Mouse (Mus musculus): ENCODE measurements at regions not wholly inside any gene's neighbourhood (a gene's known extent, or its start where the extent isn't known, plus 50 kb on each side); places are given as distances from the start of the nearest gene placed in this dataset.

DNA sequence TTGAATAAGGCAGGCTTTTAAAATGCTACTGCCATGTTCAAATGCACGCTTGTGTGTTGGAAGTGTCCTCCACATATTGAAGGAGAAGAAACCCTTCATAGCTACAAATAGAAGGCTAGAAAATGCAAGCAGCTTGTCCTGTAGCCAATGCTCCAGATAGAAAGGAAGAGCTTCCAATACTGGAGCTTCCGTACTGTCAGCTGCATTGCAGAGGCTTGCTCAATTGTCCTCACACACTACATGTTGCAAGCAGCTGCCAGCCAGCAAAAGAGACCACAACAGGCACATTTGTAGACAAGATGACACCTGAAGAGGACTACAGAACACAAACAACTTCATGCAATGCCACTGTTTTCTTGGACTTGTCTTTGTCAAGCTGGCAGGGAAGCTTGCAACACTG, 314.0 kb downstream of the Inhba start:
- Histone ChIP-seq H3K9ac (ENCODE audit: low read depth, low read length) (no peak overlapping the region), H3K4me2 (replicated peaks; ENCODE audit: low read depth, low read length) (no peak overlapping the region), H3K4me1 (replicated peaks; ENCODE audit: control insufficient read depth, insufficient read depth, low read length) (no peaks in the 10 kb centered on the region), H3K4me3 (ENCODE audit: low read depth, low read length) (no peak overlapping the region), H3K27ac (ENCODE audit: low read depth, low read length) (no peak overlapping the region), H3K36me3 (ENCODE audit: control insufficient read depth, insufficient read depth, low read length) (no peaks in the 10 kb centered on the region), H3K9me3 (ENCODE audit: control insufficient read depth, low read length) (no peaks in the 10 kb centered on the region), H3K27me3 (ENCODE audit: control insufficient read depth, insufficient read depth, low read length) (no peaks in the 10 kb centered on the region)
- no peak for ATAC-seq (ENCODE audit: low FRiP score)
- 95% methylated on average over 2 of the region's 2 CpGs for WGBS
- no peak for DNase-seq (ENCODE audit: low spot score)

DNA sequence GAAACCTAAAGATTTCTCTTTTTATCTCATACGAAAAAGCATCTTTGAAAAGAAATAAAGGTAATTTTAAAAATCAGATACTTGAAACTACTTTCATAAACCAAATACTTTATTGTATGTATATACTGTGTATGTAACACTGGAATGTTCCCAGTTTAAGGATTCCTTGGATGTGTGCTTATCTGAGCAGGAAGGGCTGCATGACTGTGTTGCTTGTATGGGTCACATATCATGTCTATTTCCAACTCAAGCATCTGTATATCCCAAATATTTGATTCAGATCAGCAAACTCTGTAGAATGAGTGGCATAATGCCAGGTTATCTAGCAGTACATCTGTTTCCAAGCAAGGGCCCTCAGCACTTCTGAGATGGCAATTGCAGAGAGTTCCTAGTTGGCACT, 330.1 kb downstream of the Inhba start:
- Histone ChIP-seq H3K27ac (ENCODE audit: low read depth, low read length) (no peak overlapping the region), H3K9ac (ENCODE audit: low read depth, low read length) (no peak overlapping the region), H3K36me3 (ENCODE audit: control insufficient read depth, insufficient read depth, low read length) (no peaks in the 10 kb centered on the region), H3K4me1 (replicated peaks; ENCODE audit: control insufficient read depth, insufficient read depth, low read length) (no peaks in the 10 kb centered on the region), H3K27me3 (ENCODE audit: control insufficient read depth, insufficient read depth, low read length) (no peaks in the 10 kb centered on the region), H3K9me3 (ENCODE audit: control insufficient read depth, low read length) (no peaks in the 10 kb centered on the region), H3K4me2 (replicated peaks; ENCODE audit: low read depth, low read length) (no peak overlapping the region), H3K4me3 (ENCODE audit: low read depth, low read length) (no peak overlapping the region)
- no peak for DNase-seq (ENCODE audit: low spot score)
- WGBS: 78% methylated on average over 1 of the region's 1 CpGs
- ATAC-seq (ENCODE audit: low FRiP score): no peak

DNA sequence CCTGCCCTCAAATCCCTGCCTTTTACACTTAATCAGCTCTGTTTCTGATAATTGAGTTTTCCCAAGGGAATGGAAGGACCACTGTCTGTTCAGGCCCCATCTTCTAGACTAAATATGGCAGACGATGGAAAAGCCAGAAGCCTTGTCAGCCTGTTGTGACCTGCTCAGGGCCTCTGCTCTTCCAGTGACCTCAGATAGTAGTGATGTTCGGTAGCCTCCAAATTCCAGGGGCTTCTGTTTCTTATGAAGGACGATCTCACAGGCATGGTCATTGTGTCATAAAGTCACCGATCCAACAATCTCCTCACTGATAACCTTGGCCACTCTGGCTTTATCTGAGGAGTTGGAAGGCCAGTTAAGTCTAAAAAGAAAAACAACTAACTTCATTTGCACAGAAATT, 330.5 kb downstream of the Inhba start:
- H3K9me3 ChIP-seq (ENCODE audit: control insufficient read depth, low read length): no peaks in the 10 kb centered on the region
- 85% methylated on average over 4 of the region's 4 CpGs for WGBS
- DNase-seq (ENCODE audit: low spot score) (no peak), ATAC-seq (ENCODE audit: low FRiP score) (no peak)
- H3K4me1 ChIP-seq (replicated peaks; ENCODE audit: control insufficient read depth, insufficient read depth, low read length): no peaks in the 10 kb centered on the region
- no peak overlapping the region for H3K9ac ChIP-seq (ENCODE audit: low read depth, low read length)
- H3K4me3 ChIP-seq (ENCODE audit: low read depth, low read length): no peak overlapping the region
- no peak overlapping the region for H3K4me2 ChIP-seq (replicated peaks; ENCODE audit: low read depth, low read length)
- no peaks in the 10 kb centered on the region for H3K27me3 ChIP-seq (ENCODE audit: control insufficient read depth, insufficient read depth, low read length)
- H3K27ac ChIP-seq (ENCODE audit: low read depth, low read length): no peak overlapping the region
- H3K36me3 ChIP-seq (ENCODE audit: control insufficient read depth, insufficient read depth, low read length): no peaks in the 10 kb centered on the region

DNA sequence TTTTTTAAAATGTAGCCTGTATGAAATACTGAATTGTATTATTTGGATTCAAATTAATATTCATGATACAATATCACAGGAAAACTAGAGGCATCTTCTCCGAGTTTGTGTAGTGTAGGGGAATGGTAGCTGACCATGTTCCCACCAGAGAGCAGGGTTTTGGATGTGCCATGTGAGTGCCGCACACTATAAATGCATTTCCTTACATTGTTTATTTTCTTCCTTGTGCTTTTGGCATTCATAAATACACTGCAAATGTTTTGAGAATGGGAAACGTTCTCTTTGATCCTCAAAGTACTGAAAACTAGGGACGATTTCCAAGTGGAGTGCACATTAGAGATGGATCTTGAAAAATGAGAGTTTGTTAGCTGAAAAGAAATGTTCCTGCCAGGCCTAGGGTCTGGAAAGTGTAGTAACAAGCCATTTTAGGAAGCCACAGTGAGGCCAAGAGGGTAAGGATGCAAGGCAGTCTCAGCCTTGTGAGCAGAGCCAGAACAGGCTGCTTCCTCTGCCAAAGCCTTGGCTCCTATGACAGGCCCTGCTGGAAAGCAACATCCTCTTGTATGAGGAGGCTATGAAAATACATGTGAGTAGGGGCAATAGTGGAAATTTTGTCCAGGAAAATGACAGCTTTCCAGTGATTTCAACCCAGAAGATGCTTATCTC, 331.8 kb downstream of the Inhba start:
- DNase-seq (ENCODE audit: low spot score) (no peak), ATAC-seq (ENCODE audit: low FRiP score) (no peak)
- Histone ChIP-seq H3K27me3 (ENCODE audit: control insufficient read depth, insufficient read depth, low read length) (no peaks in the 10 kb centered on the region), H3K9ac (ENCODE audit: low read depth, low read length) (no peak overlapping the region), H3K4me3 (ENCODE audit: low read depth, low read length) (no peak overlapping the region), H3K36me3 (ENCODE audit: control insufficient read depth, insufficient read depth, low read length) (no peaks in the 10 kb centered on the region), H3K4me2 (replicated peaks; ENCODE audit: low read depth, low read length) (no peak overlapping the region), H3K27ac (ENCODE audit: low read depth, low read length) (no peak overlapping the region), H3K9me3 (ENCODE audit: control insufficient read depth, low read length) (no peaks in the 10 kb centered on the region), H3K4me1 (replicated peaks; ENCODE audit: control insufficient read depth, insufficient read depth, low read length) (no peaks in the 10 kb centered on the region)
- 87% methylated on average over 4 of the region's 4 CpGs for WGBS

DNA sequence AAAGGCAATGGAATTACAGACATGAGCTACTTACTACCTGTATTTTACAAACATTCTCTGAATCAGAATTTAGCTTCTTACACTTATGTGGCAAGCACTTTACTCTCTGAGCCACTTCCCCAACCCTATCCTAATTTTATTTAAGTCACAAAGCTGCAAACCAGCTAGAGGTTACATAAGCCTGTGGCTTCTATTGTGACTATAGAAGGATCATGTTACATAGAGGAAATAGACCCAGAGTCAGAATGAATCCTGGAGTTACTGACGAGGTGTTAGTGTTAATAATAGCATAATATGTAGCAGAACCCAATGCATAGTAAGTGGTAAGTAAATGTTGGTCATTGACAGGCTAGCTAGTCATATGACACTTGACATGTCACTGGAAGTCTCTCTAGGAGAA, 337.7 kb downstream of the Inhba start:
- Histone ChIP-seq H3K9me3 (ENCODE audit: control insufficient read depth, low read length) (no peaks in the 10 kb centered on the region), H3K36me3 (ENCODE audit: control insufficient read depth, insufficient read depth, low read length) (no peaks in the 10 kb centered on the region), H3K4me2 (replicated peaks; ENCODE audit: low read depth, low read length) (no peak overlapping the region), H3K27me3 (ENCODE audit: control insufficient read depth, insufficient read depth, low read length) (no peaks in the 10 kb centered on the region), H3K4me3 (ENCODE audit: low read depth, low read length) (no peak overlapping the region), H3K27ac (ENCODE audit: low read depth, low read length) (no peak overlapping the region), H3K4me1 (replicated peaks; ENCODE audit: control insufficient read depth, insufficient read depth, low read length) (no peaks in the 10 kb centered on the region), H3K9ac (ENCODE audit: low read depth, low read length) (no peak overlapping the region)
- WGBS: 43% methylated on average over 1 of the region's 1 CpGs
- ATAC-seq (ENCODE audit: low FRiP score): no peak
- DNase-seq (ENCODE audit: low spot score): no peak

DNA sequence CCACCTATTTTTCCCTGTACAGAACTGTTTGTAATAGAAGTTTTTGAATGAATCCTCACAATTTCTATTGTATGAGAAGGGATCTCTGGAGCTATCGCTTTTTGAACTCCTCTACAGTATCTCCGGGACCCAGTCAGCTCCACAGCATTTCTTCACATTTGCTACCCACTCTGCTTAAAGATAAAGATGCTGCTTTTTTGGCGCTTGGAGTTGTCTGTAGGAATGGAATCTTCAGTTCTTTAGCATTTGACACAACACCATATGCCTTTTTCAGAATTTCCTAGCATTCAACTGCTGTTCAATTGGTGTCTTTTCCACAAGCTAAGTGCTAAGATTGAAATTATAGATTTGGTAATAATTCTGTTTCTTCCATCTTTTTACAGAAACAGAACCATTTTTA, 338.4 kb downstream of the Inhba start:
- H3K36me3 ChIP-seq (ENCODE audit: control insufficient read depth, insufficient read depth, low read length): no peaks in the 10 kb centered on the region
- H3K4me1 ChIP-seq (replicated peaks; ENCODE audit: control insufficient read depth, insufficient read depth, low read length): no peaks in the 10 kb centered on the region
- ATAC-seq (ENCODE audit: low FRiP score): no peak
- H3K9ac ChIP-seq (ENCODE audit: low read depth, low read length): no peak overlapping the region
- H3K4me3 ChIP-seq (ENCODE audit: low read depth, low read length): no peak overlapping the region
- DNase-seq (ENCODE audit: low spot score): no peak
- H3K9me3 ChIP-seq (ENCODE audit: control insufficient read depth, low read length): no peaks in the 10 kb centered on the region
- no peaks in the 10 kb centered on the region for H3K27me3 ChIP-seq (ENCODE audit: control insufficient read depth, insufficient read depth, low read length)
- H3K27ac ChIP-seq (ENCODE audit: low read depth, low read length): no peak overlapping the region
- no peak overlapping the region for H3K4me2 ChIP-seq (replicated peaks; ENCODE audit: low read depth, low read length)
- WGBS: 95% methylated on average over 3 of the region's 3 CpGs

DNA sequence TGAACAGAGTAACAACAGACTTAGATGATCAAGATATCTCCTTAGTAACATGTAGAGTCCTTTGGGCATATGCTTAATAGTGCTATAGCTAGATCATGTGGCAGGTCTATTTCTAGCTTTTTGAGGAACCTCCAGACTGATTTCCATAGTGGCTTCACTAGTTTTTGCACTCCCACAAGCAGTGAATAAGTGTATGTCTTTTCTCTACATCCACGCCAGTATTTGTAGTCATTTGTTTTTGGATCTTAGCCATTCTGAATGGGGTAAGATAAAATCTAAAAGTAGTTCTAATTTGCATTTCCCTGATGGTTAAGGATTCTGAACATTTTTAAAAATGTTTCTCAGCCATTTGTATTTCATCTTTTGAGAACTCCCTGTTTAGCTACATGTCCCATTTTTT, 343.7 kb downstream of the Inhba start:
- Histone ChIP-seq H3K36me3 (ENCODE audit: control insufficient read depth, insufficient read depth, low read length) (no peaks in the 10 kb centered on the region), H3K4me1 (replicated peaks; ENCODE audit: control insufficient read depth, insufficient read depth, low read length) (no peaks in the 10 kb centered on the region), H3K4me2 (replicated peaks; ENCODE audit: low read depth, low read length) (no peak overlapping the region), H3K27me3 (ENCODE audit: control insufficient read depth, insufficient read depth, low read length) (no peaks in the 10 kb centered on the region), H3K9ac (ENCODE audit: low read depth, low read length) (no peak overlapping the region), H3K9me3 (ENCODE audit: control insufficient read depth, low read length) (no peaks in the 10 kb centered on the region), H3K4me3 (ENCODE audit: low read depth, low read length) (no peak overlapping the region), H3K27ac (ENCODE audit: low read depth, low read length) (no peak overlapping the region)
- ATAC-seq (ENCODE audit: low FRiP score): no peak
- 83% methylated on average over 1 of the region's 1 CpGs for WGBS
- DNase-seq (ENCODE audit: low spot score): no peak

DNA sequence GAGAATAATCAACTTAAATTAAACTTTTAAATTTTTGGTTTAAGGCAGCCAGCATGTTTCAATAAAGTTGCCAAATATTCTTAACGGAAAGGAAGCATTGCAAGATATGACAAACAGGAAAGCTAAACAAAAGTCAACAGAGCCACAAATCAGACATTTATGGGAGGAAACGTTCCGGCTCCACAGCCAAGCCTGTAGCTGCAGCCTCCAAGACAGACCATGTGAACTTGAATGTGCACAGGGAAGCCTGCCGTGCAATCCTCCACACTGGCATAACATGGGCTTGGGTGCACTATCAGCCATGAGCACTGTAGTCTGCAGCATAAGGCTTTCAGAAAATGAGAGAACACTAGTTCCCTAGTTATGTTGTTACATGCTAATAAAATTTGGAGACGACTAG, 367.8 kb downstream of the Inhba start:
- Histone ChIP-seq H3K27ac (ENCODE audit: low read depth, low read length) (no peak overlapping the region), H3K4me3 (ENCODE audit: low read depth, low read length) (no peak overlapping the region), H3K9me3 (ENCODE audit: control insufficient read depth, low read length) (no peaks in the 10 kb centered on the region), H3K27me3 (ENCODE audit: control insufficient read depth, insufficient read depth, low read length) (no peaks in the 10 kb centered on the region), H3K4me1 (replicated peaks; ENCODE audit: control insufficient read depth, insufficient read depth, low read length) (no peaks in the 10 kb centered on the region), H3K9ac (ENCODE audit: low read depth, low read length) (no peak overlapping the region), H3K4me2 (replicated peaks; ENCODE audit: low read depth, low read length) (no peak overlapping the region), H3K36me3 (ENCODE audit: control insufficient read depth, insufficient read depth, low read length) (no peaks in the 10 kb centered on the region)
- WGBS: 88% methylated on average over 5 of the region's 5 CpGs
- ATAC-seq (ENCODE audit: low FRiP score): no peak
- no peak for DNase-seq (ENCODE audit: low spot score)

DNA sequence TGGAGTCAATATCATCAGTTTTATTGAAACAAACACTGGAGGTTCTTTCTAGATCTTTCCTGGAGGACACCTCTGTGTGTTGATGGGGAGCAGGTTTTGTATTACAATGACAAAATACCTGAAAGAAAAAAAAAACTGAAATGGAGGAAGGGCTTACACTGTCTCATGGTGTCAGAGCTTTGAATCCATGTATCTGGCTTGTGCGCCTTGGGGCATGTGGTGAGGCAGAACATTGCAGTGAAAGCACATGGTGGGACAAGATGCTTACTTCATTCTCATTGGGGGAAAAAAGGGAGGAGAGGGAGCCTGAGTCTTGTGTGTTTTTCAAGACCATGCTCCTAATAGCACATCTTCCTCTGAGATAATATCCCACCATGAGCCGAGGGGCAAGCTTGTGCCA, 368.3 kb downstream of the Inhba start:
- Histone ChIP-seq H3K27ac (ENCODE audit: low read depth, low read length) (no peak overlapping the region), H3K4me3 (ENCODE audit: low read depth, low read length) (no peak overlapping the region), H3K9me3 (ENCODE audit: control insufficient read depth, low read length) (no peaks in the 10 kb centered on the region), H3K36me3 (ENCODE audit: control insufficient read depth, insufficient read depth, low read length) (no peaks in the 10 kb centered on the region), H3K27me3 (ENCODE audit: control insufficient read depth, insufficient read depth, low read length) (no peaks in the 10 kb centered on the region), H3K9ac (ENCODE audit: low read depth, low read length) (no peak overlapping the region), H3K4me1 (replicated peaks; ENCODE audit: control insufficient read depth, insufficient read depth, low read length) (no peaks in the 10 kb centered on the region), H3K4me2 (replicated peaks; ENCODE audit: low read depth, low read length) (no peak overlapping the region)
- ATAC-seq (ENCODE audit: low FRiP score): no peak
- WGBS: 97% methylated on average over 2 of the region's 2 CpGs
- no peak for DNase-seq (ENCODE audit: low spot score)

All from hindbrain, embryonic 11.5 days (tissue).